Comparison of ENCODE assay signal across 21 mouse cellular contexts in genomic region chr14:103222356-103222755, GRCm38 (mm10).
DNase-seq lines count a peak whose midpoint lies in the region; ATAC-seq lines count a peak whose summit lies in the region.
"Had no signal": no experiment of that assay in that cellular context is flagged by ENCODE, and none has a peak within 500 bp of the region (broad histone marks: within the 10 kb centered on the region; RNA-seq: fewer than 3 reads in every experiment).

No protein-coding gene starts in this region.

- no peak overlapping the region for H3K27ac ChIP-seq in forebrain, embryonic 16.5 days (ENCODE audit: low read length)
- H3K27ac ChIP-seq: embryonic facial prominence, embryonic 13.5 days; heart, adult 2 months; heart, embryonic 15.5 days; hindbrain, embryonic 12.5 days; kidney, postnatal 0 days; limb, embryonic 13.5 days; liver, embryonic 14.5 days; midbrain, embryonic 15.5 days; stomach, postnatal 0 days had no signal

- peak; percentile 22 for DNase-seq in cerebellum, adult 11-12 months
- DNase-seq in cerebellum, adult 11 months: no peak
- peak; percentile 64 for DNase-seq in left cerebral cortex, postnatal 4 days
- DNase-seq in left cerebral cortex, postnatal 14 days (ENCODE audit: low spot score in 2 of 2): no peak
- peak; percentile 74 to 83 for DNase-seq in cerebellum, postnatal 10 days
- DNase-seq in thymus, adult 18-20 months: no peak
- DNase-seq: gastrocnemius, postnatal 14 days; heart, adult 2 months; kidney, adult 11 months; right cerebral cortex, postnatal 25 days; thymus, postnatal 14 days had no signal

- H3K4me1 ChIP-seq in forebrain, embryonic 16.5 days (replicated peaks; ENCODE audit: control insufficient read depth, insufficient read depth, low read length): no peaks in the 10 kb centered on the region
- H3K4me1 ChIP-seq: embryonic facial prominence, embryonic 13.5 days; heart, embryonic 15.5 days; hindbrain, embryonic 12.5 days; limb, embryonic 13.5 days; midbrain, embryonic 15.5 days had no signal

- ATAC-seq in forebrain, embryonic 16.5 days: peak; percentile 92
- no peak for ATAC-seq in frontal cortex, adult (ENCODE audit: low TSS enrichment)
- ATAC-seq: midbrain, embryonic 15.5 days had no signal

- intact Hi-C loops in left cerebral cortex, postnatal 4 days (cut with DNase I): no loop called here
- intact Hi-C loops in left cerebral cortex, postnatal 14 days (cut with DNase I): no loop called here

- peaks cover 24% of the 10 kb centered on the region for H3K36me3 ChIP-seq in forebrain, embryonic 16.5 days (ENCODE audit: control insufficient read depth, insufficient read depth)

- H3K27me3 ChIP-seq in forebrain, embryonic 16.5 days (replicated peaks; ENCODE audit: control insufficient read depth, insufficient read depth, low read length): no peaks in the 10 kb centered on the region
- H3K27me3 ChIP-seq: embryonic facial prominence, embryonic 13.5 days; heart, embryonic 15.5 days; hindbrain, embryonic 12.5 days; limb, embryonic 13.5 days; midbrain, embryonic 15.5 days had no signal

- no peak overlapping the region for H3K9ac ChIP-seq in forebrain, embryonic 16.5 days (replicated peaks; ENCODE audit: low read depth, low read length)
- H3K9ac ChIP-seq: embryonic facial prominence, embryonic 13.5 days; heart, embryonic 15.5 days; hindbrain, embryonic 12.5 days; limb, embryonic 13.5 days; liver, embryonic 14.5 days; midbrain, embryonic 15.5 days had no signal

- H3K9me3 ChIP-seq in forebrain, embryonic 16.5 days (ENCODE audit: control insufficient read depth, low read length): no peaks in the 10 kb centered on the region
- H3K9me3 ChIP-seq: embryonic facial prominence, embryonic 13.5 days; heart, embryonic 15.5 days; hindbrain, embryonic 12.5 days; limb, embryonic 13.5 days; midbrain, embryonic 15.5 days had no signal

- no peak overlapping the region for H3K4me3 ChIP-seq in forebrain, embryonic 16.5 days (replicated peaks; ENCODE audit: low read length)
- H3K4me3 ChIP-seq: embryonic facial prominence, embryonic 13.5 days; heart, adult 2 months; heart, embryonic 15.5 days; hindbrain, embryonic 12.5 days; limb, embryonic 13.5 days; midbrain, embryonic 15.5 days had no signal

- no peak overlapping the region for H3K4me2 ChIP-seq in forebrain, embryonic 16.5 days (ENCODE audit: low read length)
- H3K4me2 ChIP-seq: embryonic facial prominence, embryonic 13.5 days; heart, embryonic 15.5 days; hindbrain, embryonic 12.5 days; limb, embryonic 13.5 days; midbrain, embryonic 15.5 days had no signal

- 31% methylated on average over 2 of the region's 2 CpGs for WGBS in forebrain, embryonic 16.5 days

Comparison
In these comparisons a context has a peak if more than half of its experiments do, and no peak if none do; other contexts are left out.
1. DNase-seq: peak in cerebellum, adult 11-12 months (single experiment), left cerebral cortex, postnatal 4 days (single experiment) and cerebellum, postnatal 10 days (2 of 2); none in cerebellum, adult 11 months (single experiment), left cerebral cortex, postnatal 14 days (0 of 2) and thymus, adult 18-20 months (0 of 2).